8 mouse cellular contexts compared by ENCODE assay signal in the genomic region with DNA sequence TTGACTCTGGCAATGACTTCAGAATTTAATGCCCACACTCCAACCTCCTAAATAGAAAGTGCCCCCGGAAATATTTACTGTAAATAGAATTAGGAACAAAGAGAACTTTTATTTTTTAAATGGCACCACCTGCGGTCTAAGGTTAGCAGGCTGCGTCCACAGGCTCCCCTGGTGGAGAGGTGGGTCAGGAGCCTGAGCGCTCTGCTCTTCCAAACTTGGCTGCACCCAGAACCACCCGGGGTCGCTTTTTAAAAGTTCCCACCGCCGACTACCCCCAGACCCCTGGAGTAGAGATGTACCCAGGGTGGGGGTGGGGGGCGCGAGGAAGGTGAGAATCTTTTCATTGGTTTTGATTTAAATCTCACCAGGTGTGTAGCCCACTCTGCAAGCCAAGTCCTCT. TPM values are rescaled to one million over a fixed set of nuclear protein-coding genes. Genes with fewer than 3 reads are reported as not detected.
A peak's percentile ranks its signal among the peaks of the same experiment; 100 is the strongest.
DNase-seq lines count a peak whose midpoint lies in the region; ATAC-seq and TF ChIP-seq lines count a peak whose summit lies in the region.

No protein-coding gene starts in this region.

- H3K9me3 ChIP-seq in liver, embryonic 13.5 days (replicated peaks): no peaks in the 10 kb centered on the region

- TF ChIP-seq POLR2A in cerebellum, adult 2 months (IDR thresholded peaks at IDR 0.05; ENCODE audit: borderline replicate concordance, insufficient read depth, low read length): no peak
- no peak for TF ChIP-seq POLR2A in testis, adult 2 months (IDR thresholded peaks at IDR 0.05; ENCODE audit: control insufficient read depth, low read depth, low read length)

- no peak overlapping the region for H3K27ac ChIP-seq in cerebellum, adult 2 months (ENCODE audit: insufficient read depth, low read length)
- H3K27ac ChIP-seq in testis, adult 2 months (ENCODE audit: control insufficient read depth, insufficient read depth, low read depth, low read length): no peak overlapping the region
- no peak overlapping the region for H3K27ac ChIP-seq in liver, embryonic 13.5 days

- peak overlapping the region; percentile 59 for H3K4me3 ChIP-seq in cerebellum, adult 2 months (replicated peaks; ENCODE audit: insufficient read depth, low read depth, low read length)
- peak overlapping the region; percentile 44 for H3K4me3 ChIP-seq in testis, adult 2 months (ENCODE audit: control insufficient read depth, low read depth, low read length)
- H3K4me3 ChIP-seq in liver, embryonic 13.5 days (replicated peaks): peak overlapping the region; percentile 58

- DNase-seq in cerebellum, adult 2 months: no peak
- no peak for DNase-seq in cerebellum, adult 11 months
- no peak for DNase-seq in testis, postnatal 10 days (ENCODE audit: low spot score)
- DNase-seq in liver, embryonic 13.5 days: no peak
- no peak for DNase-seq in ovary, postnatal 10 days (ENCODE audit: low spot score)
- no peak for DNase-seq in right cerebral cortex, postnatal 36 days (ENCODE audit: low spot score in 2 of 2)

- no peaks in the 10 kb centered on the region for H3K27me3 ChIP-seq in cerebellum, adult 2 months (ENCODE audit: control insufficient read depth, insufficient read depth, low read length)
- no peaks in the 10 kb centered on the region for H3K27me3 ChIP-seq in testis, adult 2 months (ENCODE audit: control insufficient read depth, insufficient read depth, low read length)
- H3K27me3 ChIP-seq in liver, embryonic 13.5 days: peaks cover 33% of the 10 kb centered on the region

- no peaks in the 10 kb centered on the region for H3K36me3 ChIP-seq in testis, adult 2 months (ENCODE audit: control insufficient read depth, insufficient read depth, low read length)
- no peaks in the 10 kb centered on the region for H3K36me3 ChIP-seq in liver, embryonic 13.5 days

- TF ChIP-seq CTCF in cerebellum, adult 2 months (IDR thresholded peaks at IDR 0.05; ENCODE audit: borderline replicate concordance, insufficient read depth, low read depth, low read length): peak; percentile 16; the same call in 1 of the 2 replicates
- TF ChIP-seq CTCF in testis, adult 2 months (IDR thresholded peaks at IDR 0.05; ENCODE audit: control insufficient read depth, insufficient read depth, insufficient replicate concordance, low read depth, low read length): no peak

- H3K4me1 ChIP-seq in cerebellum, adult 2 months (ENCODE audit: control insufficient read depth, insufficient read depth, low read length): peaks cover 6% of the 10 kb centered on the region
- H3K4me1 ChIP-seq in testis, adult 2 months (ENCODE audit: control insufficient read depth, insufficient read depth, low read length): peaks cover 10% of the 10 kb centered on the region
- peaks cover 8% of the 10 kb centered on the region; the same call in 1 of the 2 replicates for H3K4me1 ChIP-seq in liver, embryonic 13.5 days (replicated peaks)

- ATAC-seq in liver, embryonic 13.5 days (ENCODE audit: low read depth): no peak
- no peak for ATAC-seq in megakaryocyte, adult 5-6 weeks (ENCODE audit: poor library complexity, severe bottlenecking)

- 14% methylated on average over 10 of the region's 10 CpGs for WGBS in cerebellum, adult 2 months
- WGBS in liver, embryonic 13.5 days (ENCODE audit: insufficient replicate concordance): 7% methylated on average over 10 of the region's 10 CpGs

- no peak overlapping the region for H3K9ac ChIP-seq in liver, embryonic 13.5 days

- peak overlapping the region; percentile 67 for H3K4me2 ChIP-seq in liver, embryonic 13.5 days

RNA-seq across cellular contexts. Expression of gene Cgnl1, which starts 0.9 kb away (rescaled TPM):
- 25.0 and 25.9 TPM in 2 replicates for polyA plus RNA-seq in cerebellum, adult 2 months (2012; rRNA removed)
- polyA plus RNA-seq in testis, adult 2 months (2012; rRNA removed): 36.5 and 48.8 TPM in 2 replicates
- 1.9 and 2.2 TPM in 2 replicates for polyA plus RNA-seq in liver, embryonic 13.5 days (2015; fragmentation: Nextera tagmentation; extraction: Ambion mirVana)
- 1.3 and 1.4 TPM in 2 replicates for total RNA-seq in megakaryocyte, adult 5-6 weeks (2015)
- 3.8 and 8.8 TPM in 2 replicates for total RNA-seq in megakaryocyte, adult 5-6 weeks (2017)
